Mouse (Mus musculus) activated CD4-positive, CD25-positive, alpha-beta regulatory T cell, adult 4 months (primary cell): Measurements from ENCODE around the gene Gm10647. TPM values are rescaled to one million over a fixed set of nuclear protein-coding genes. Genes with fewer than 3 reads are reported as not detected.

Experiments
- polyA plus RNA-seq, 2 experiments: library from polyadenylated mRNA; unstranded; fragments of 100-300 nt; shearing (Covaris generic); gene quantifications; one replicate each; pipeline ENCODE4 v1.2.1; 2017

The Gm10647 gene
- polyA plus RNA-seq, 2 experiments from 2014 or later = not detected

Other genes with a start within 250 kb of the Gm10647 start
- 100 to 1,000 TPM in 1 of 2 experiments, 10 to 100 TPM in 1; 95.5 to 156 TPM for gene Usp3, start 203.9 kb upstream of the Gm10647 start, polyA plus RNA-seq
- gene Car12, start 83.4 kb upstream of the Gm10647 start, polyA plus RNA-seq = 10 to 100 TPM in 1 of 2 experiments, 1 to 10 TPM in 1; 9.0 to 11.3 TPM
- 1 to 10 TPM in 1 of 2 experiments, under 1 TPM in 1; 0.63 to 2.2 TPM for gene Aph1b, start 1.5 kb upstream of the Gm10647 start, polyA plus RNA-seq
- 1 to 10 TPM in 1 of 2 experiments, not detected in 1; 1.2 TPM for gene Aph1c, start 37.7 kb downstream of the Gm10647 start, polyA plus RNA-seq
- 100 to 1,000 TPM; 157 to 180 TPM for gene Rab8b, start 122.6 kb downstream of the Gm10647 start, polyA plus RNA-seq
- gene Rps27l, start 149.0 kb downstream of the Gm10647 start, polyA plus RNA-seq = 100 to 1,000 TPM; 217 to 295 TPM
- 1 to 10 TPM; 3.8 to 5.9 TPM for gene Lactb, start 178.4 kb downstream of the Gm10647 start, polyA plus RNA-seq